Mouse (Mus musculus) liver, embryonic 16.5 days (tissue): ENCODE results near the gene Sec16b. TPM values are rescaled to one million over a fixed set of nuclear protein-coding genes. Genes with fewer than 3 reads are reported as not detected.

Experiments
- ATAC-seq: fragments of 200-750 bp; cut with Nextera tagmentation; 2 replicates; pipeline ENCODE4 v1.8.0; 2017; ENCODE audit warnings: low read depth, mild to moderate bottlenecking, moderate number of reproducible peaks, moderate library complexity
- H3K27ac ChIP-seq: fragments of 300-500 bp; sonication (generic); 2 replicates; pipeline ENCODE4 v1.5.1; 2014; ENCODE audit warnings: mild to moderate bottlenecking, low read length
- H3K27me3 ChIP-seq: fragments of 300-500 bp; sonication (generic); 2 replicates; pipeline ENCODE4 v1.6.1; 2014; ENCODE audit warnings: low read depth, low read length, mixed read lengths; ENCODE audit not compliant: control insufficient read depth, insufficient read depth
- H3K36me3 ChIP-seq: fragments of 300-500 bp; sonication (generic); 2 replicates; pipeline ENCODE4 v1.6.1; 2014; ENCODE audit warnings: mild to moderate bottlenecking; ENCODE audit not compliant: control insufficient read depth, insufficient read depth
- H3K4me1 ChIP-seq: fragments of 300-500 bp; sonication (generic); 2 replicates; pipeline ENCODE4 v1.6.1; 2014; ENCODE audit warnings: low read depth, low read length, mixed read lengths; ENCODE audit not compliant: control insufficient read depth
- H3K4me2 ChIP-seq: fragments of 300-500 bp; sonication (generic); 2 replicates; pipeline ENCODE4 v1.6.1; 2014; ENCODE audit warnings: low read depth, low read length, mixed read lengths
- H3K4me3 ChIP-seq: fragments of 300-500 bp; sonication (generic); 2 replicates; pipeline ENCODE4 v1.5.1; 2014; ENCODE audit warnings: low read depth, mild to moderate bottlenecking, low read length
- H3K9ac ChIP-seq: fragments of 300-500 bp; sonication (generic); 2 replicates; pipeline ENCODE4 v1.6.1; 2014; ENCODE audit warnings: low read depth, low read length
- H3K9me3 ChIP-seq: fragments of 300-500 bp; sonication (generic); replicated peaks from 2 replicates; pipeline ENCODE4 v1.6.1; 2016; ENCODE audit warnings: low read length; ENCODE audit not compliant: control insufficient read depth
- WGBS: fragments of 180-500 bp; shearing (Covaris S2); extraction: QIAGEN DNeasy Blood & Tissue Kit; methylation state at CpG from one replicate; pipeline ENCODE4 v1.1.7; 2014; ENCODE audit not compliant: insufficient replicate concordance; 5-methylcytosine and 5-hydroxymethylcytosine counted together
- polyA plus RNA-seq: library from polyadenylated mRNA; unstranded; fragments of >200 nt; fragmentation: Nextera tagmentation; extraction: Ambion mirVana; gene quantifications from 2 replicates; pipeline ENCODE4 v1.2.1, GENCODE M21; 2015

The Sec16b gene
- polyA plus RNA-seq, 1 experiment from 2014 or later: 9.3 TPM

GRCm38 (mm10) chr1:157503071-157503470, 3.5 kb upstream of the Sec16b start:
- H3K9ac ChIP-seq: no peak overlapping the region
- no peak overlapping the region for H3K27ac ChIP-seq
- H3K27me3 ChIP-seq: no peaks in the 10 kb centered on the region
- H3K36me3 ChIP-seq: no peaks in the 10 kb centered on the region
- ATAC-seq: no peak
- no peaks in the 10 kb centered on the region for H3K4me1 ChIP-seq
- H3K4me3 ChIP-seq: no peak overlapping the region
- H3K4me2 ChIP-seq: no peak overlapping the region
- WGBS: 58% methylated on average over 6 of the region's 6 CpGs
- no peaks in the 10 kb centered on the region for H3K9me3 ChIP-seq

GRCm38 (mm10) chr1:157506995-157507595, 567 bp downstream of the Sec16b start:
- no peak for ATAC-seq
- Histone ChIP-seq H3K4me3 (no peak overlapping the region), H3K9me3 (no peaks in the 10 kb centered on the region), H3K27ac (no peak overlapping the region), H3K4me2 (no peak overlapping the region), H3K36me3 (no peaks in the 10 kb centered on the region), H3K27me3 (no peaks in the 10 kb centered on the region), H3K4me1 (no peaks in the 10 kb centered on the region), H3K9ac (no peak overlapping the region)
- WGBS: 64% methylated on average over 4 of the region's 4 CpGs

GRCm38 (mm10) chr1:157507814-157508213, 1.3 kb downstream of the Sec16b start:
- Histone ChIP-seq H3K36me3 (no peaks in the 10 kb centered on the region), H3K4me3 (no peak overlapping the region), H3K9ac (no peak overlapping the region), H3K27ac (no peak overlapping the region), H3K9me3 (no peaks in the 10 kb centered on the region), H3K27me3 (no peaks in the 10 kb centered on the region), H3K4me2 (no peak overlapping the region), H3K4me1 (no peaks in the 10 kb centered on the region)
- no peak for ATAC-seq
- WGBS: 70% methylated on average over 5 of the region's 5 CpGs

GRCm38 (mm10) chr1:157512690-157513448, 6.3 kb downstream of the Sec16b start:
- H3K36me3 ChIP-seq: no peaks in the 10 kb centered on the region
- no peak overlapping the region for H3K27ac ChIP-seq
- no peaks in the 10 kb centered on the region for H3K27me3 ChIP-seq
- no peak for ATAC-seq
- no peaks in the 10 kb centered on the region; the same call in 1 of the 2 replicates for H3K4me1 ChIP-seq
- H3K4me2 ChIP-seq: no peak overlapping the region
- H3K4me3 ChIP-seq: no peak overlapping the region
- H3K9ac ChIP-seq: no peak overlapping the region
- H3K9me3 ChIP-seq: no peaks in the 10 kb centered on the region
- 63% methylated on average over 11 of the region's 11 CpGs for WGBS

GRCm38 (mm10) chr1:157513559-157513958, 7.0 kb downstream of the Sec16b start:
- ATAC-seq: peak; percentile 35; the same call in 1 of the 2 replicates
- WGBS: 20% methylated on average over 9 of the region's 9 CpGs
- H3K9ac ChIP-seq: no peak overlapping the region

GRCm38 (mm10) chr1:157514298-157514697, 7.8 kb downstream of the Sec16b start:
- WGBS: 33% methylated on average over 4 of the region's 4 CpGs
- no peak for ATAC-seq

More at GRCm38 (mm10) chr1:157513559-157513958, 7.0 kb downstream of the Sec16b start:
- no peaks in the 10 kb centered on the region for H3K27me3 ChIP-seq
- H3K9me3 ChIP-seq: no peaks in the 10 kb centered on the region
- H3K4me2 ChIP-seq: no peak overlapping the region
- H3K27ac ChIP-seq: no peak overlapping the region
- H3K4me3 ChIP-seq: no peak overlapping the region
- no peaks in the 10 kb centered on the region for H3K36me3 ChIP-seq
- no peaks in the 10 kb centered on the region; the same call in 1 of the 2 replicates for H3K4me1 ChIP-seq

GRCm38 (mm10) chr1:157516838-157517808, 10.6 kb downstream of the Sec16b start:
- 61% methylated on average over 8 of the region's 8 CpGs for WGBS
- Histone ChIP-seq H3K4me1 (no peaks in the 10 kb centered on the region; the same call in 1 of the 2 replicates), H3K4me2 (no peak overlapping the region), H3K36me3 (no peaks in the 10 kb centered on the region), H3K27ac (no peak overlapping the region), H3K27me3 (no peaks in the 10 kb centered on the region), H3K9ac (no peak overlapping the region), H3K4me3 (no peak overlapping the region), H3K9me3 (no peaks in the 10 kb centered on the region)
- no peak for ATAC-seq

More at GRCm38 (mm10) chr1:157514298-157514697, 7.8 kb downstream of the Sec16b start:
- Histone ChIP-seq H3K4me1 (no peaks in the 10 kb centered on the region; the same call in 1 of the 2 replicates), H3K36me3 (no peaks in the 10 kb centered on the region), H3K27me3 (no peaks in the 10 kb centered on the region), H3K9me3 (no peaks in the 10 kb centered on the region), H3K9ac (no peak overlapping the region), H3K4me2 (no peak overlapping the region), H3K27ac (no peak overlapping the region), H3K4me3 (no peak overlapping the region)

GRCm38 (mm10) chr1:157518111-157518523, 11.6 kb downstream of the Sec16b start:
- WGBS: 49% methylated on average over 4 of the region's 4 CpGs
- no peak overlapping the region for H3K4me2 ChIP-seq
- no peaks in the 10 kb centered on the region; the same call in 1 of the 2 replicates for H3K4me1 ChIP-seq
- no peak overlapping the region for H3K27ac ChIP-seq
- no peak overlapping the region for H3K4me3 ChIP-seq
- no peaks in the 10 kb centered on the region for H3K36me3 ChIP-seq
- H3K9me3 ChIP-seq: no peaks in the 10 kb centered on the region
- H3K9ac ChIP-seq: no peak overlapping the region
- no peak for ATAC-seq
- no peaks in the 10 kb centered on the region for H3K27me3 ChIP-seq
